Mouse (Mus musculus) effector memory CD4-positive, alpha-beta T cell, adult 7 months (primary cell): ENCODE measurements around the gene Oprd1. TPM values are rescaled to one million over a fixed set of nuclear protein-coding genes. Genes with fewer than 3 reads are reported as not detected.

Experiments used
- polyA plus RNA-seq: library from polyadenylated mRNA; unstranded; fragments of 100-300 nt; shearing (Covaris generic); gene quantifications from one replicate; pipeline ENCODE4 v1.2.1, GENCODE M21; 2017

Gene Oprd1
- not detected for polyA plus RNA-seq

DNA sequence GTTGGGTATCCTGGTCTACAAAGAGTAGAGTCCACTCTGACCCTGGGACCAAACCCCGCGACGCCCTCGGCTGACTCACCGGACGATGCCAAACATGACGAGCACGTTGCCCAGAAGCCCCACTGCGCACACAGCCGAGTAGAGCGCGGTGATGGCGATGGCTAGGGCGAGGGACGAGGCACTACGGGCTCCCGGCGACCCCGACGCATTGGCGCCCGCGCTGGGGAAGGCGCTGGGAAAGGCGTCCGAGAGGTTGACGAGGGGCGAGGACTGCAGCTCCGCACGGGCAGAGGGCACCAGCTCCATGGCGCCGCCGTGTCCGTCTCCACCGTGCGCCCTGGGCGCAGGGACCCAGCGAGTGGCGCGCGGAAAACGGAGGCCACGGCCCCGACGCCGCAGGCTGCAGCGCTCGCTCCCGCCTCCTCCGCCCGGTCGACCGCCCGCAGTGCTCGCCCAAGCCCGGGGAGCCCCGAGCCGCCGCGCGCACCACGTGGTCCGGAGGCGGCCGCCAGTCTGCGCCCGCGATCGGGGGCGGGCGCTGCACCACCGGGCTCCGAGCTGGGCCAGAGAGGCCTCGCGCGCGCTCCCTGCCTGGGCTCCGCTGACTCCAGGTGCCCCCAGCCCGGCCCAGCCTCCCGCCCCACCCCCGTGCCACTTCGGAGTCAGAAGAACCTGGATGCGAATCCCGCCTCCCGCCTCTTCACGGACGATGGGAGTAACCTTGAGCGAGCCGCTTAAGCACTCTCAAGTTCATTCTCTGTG lies at the start of gene Oprd1:
Gene Oprd1 (minus strand): TSS at position 407 of the 762 bp plus-strand sequence.

DNA sequence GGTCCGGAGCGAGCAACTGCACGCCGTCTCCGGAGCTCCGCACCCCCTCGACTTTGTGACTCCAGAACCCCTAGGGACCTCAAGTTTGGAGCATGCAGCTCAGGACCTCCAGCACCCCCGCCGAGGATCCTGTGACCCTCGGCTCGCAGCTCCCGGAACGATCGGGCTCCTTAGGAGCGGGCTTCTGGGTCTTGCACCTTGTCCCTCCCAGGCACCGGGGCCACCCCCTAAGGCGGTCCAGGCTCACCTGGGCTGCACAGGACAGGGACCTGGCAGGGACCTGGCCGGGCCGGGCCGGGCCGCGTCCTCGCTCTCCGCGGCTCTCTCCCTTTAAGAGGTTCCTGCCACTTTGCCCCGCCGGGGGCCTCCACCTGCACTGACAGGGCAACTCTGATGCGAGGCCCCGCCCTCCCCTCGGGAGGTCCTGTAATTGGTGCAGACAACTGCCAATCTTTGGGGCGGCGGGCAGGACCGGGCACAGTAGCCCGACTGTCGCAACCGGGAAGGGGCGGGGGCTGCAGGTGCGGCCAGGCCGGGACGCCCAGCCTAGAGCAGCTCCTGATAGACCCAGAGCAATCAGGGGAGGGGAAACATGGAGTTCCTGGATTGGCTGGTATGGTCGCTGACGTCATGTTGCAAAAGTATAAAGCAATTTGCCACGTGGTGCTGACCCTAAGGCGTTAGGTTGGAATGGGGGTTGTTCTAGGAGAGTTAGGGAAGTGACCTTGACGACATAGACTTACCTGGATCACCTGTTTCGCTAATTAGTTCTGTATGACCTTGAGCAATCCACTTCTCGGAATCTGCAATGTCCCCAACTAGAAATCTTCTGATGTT lies 69.1 kb downstream of the Oprd1 start, which contains the start of gene Epb41:
Gene Epb41 (minus strand): TSS at position 389 of the 837 bp plus-strand sequence.

DNA sequence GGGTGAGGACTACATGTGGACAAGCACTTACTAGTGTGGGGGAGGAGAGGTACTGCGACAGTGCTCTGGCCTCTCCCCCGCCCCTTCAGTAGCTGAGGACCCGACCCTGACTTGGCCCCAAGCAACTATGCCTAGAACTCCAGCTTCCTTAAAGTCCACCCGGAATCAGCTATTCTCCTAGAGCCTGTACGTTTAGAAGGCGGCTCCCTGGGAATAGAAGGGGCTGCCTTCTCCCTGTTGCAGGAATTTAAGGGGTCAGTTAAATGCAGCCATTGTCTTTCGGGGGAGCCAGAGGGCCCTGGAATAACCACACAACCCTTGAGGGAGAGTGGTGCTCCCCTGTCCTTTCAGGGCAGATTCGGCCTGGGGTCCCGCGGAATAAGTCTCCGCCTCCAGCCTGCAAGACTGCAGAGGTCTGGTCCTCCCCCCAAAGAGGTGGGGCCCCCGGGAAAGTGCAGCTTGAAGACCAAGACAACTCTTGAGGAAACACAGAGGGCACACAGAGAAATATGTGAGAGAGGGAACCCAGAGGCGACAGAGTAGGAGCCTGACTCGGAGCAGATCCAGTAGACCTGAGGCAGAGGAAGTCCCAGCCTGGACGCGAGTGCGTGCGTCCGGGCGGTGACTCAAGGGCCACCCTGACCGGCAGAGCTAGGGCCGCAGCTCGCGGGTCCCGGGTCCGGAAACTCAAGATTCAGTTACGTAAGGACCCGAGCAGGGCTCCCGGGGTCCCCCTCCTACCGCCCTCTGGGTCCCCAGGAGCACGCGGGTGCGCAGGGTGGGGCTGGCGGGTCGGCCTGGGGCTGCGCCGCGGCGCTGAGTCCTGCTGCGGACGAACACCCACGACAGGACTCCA lies 70.0 kb downstream of the Oprd1 start, which contains the start of gene Gm10300:
Gene Gm10300 (plus strand): TSS at position 621 of the 856 bp plus-strand sequence.

Other genes with a start within 250 kb of the Oprd1 start
- gene Tmem200b, start 222.7 kb downstream of the Oprd1 start, polyA plus RNA-seq = not detected
- gene Gm10300, start 69.8 kb downstream of the Oprd1 start, polyA plus RNA-seq = not detected
- gene Epb41, start 69.2 kb downstream of the Oprd1 start, polyA plus RNA-seq = 193 TPM
- 94.5 TPM for gene Ythdf2, start 67.8 kb upstream of the Oprd1 start, polyA plus RNA-seq
- 4.7 TPM for gene Gmeb1, start 117.1 kb upstream of the Oprd1 start, polyA plus RNA-seq
- 39.1 TPM for gene Taf12, start 129.9 kb upstream of the Oprd1 start, polyA plus RNA-seq
- not detected for gene Rab42, start 158.9 kb upstream of the Oprd1 start, polyA plus RNA-seq
- gene Trnau1ap, start 185.1 kb upstream of the Oprd1 start, polyA plus RNA-seq = 60.5 TPM
- 14.4 TPM for gene Rcc1, start 209.1 kb upstream of the Oprd1 start, polyA plus RNA-seq